Mouse (Mus musculus): Measurements from ENCODE around the gene Mcm7.
"Not testable (repeated sequence)": the region's sequence is repeated elsewhere in the genome, so short reads cannot be mapped to it uniquely, and the experiment has no call there.

Mcm7 gene

DNA sequence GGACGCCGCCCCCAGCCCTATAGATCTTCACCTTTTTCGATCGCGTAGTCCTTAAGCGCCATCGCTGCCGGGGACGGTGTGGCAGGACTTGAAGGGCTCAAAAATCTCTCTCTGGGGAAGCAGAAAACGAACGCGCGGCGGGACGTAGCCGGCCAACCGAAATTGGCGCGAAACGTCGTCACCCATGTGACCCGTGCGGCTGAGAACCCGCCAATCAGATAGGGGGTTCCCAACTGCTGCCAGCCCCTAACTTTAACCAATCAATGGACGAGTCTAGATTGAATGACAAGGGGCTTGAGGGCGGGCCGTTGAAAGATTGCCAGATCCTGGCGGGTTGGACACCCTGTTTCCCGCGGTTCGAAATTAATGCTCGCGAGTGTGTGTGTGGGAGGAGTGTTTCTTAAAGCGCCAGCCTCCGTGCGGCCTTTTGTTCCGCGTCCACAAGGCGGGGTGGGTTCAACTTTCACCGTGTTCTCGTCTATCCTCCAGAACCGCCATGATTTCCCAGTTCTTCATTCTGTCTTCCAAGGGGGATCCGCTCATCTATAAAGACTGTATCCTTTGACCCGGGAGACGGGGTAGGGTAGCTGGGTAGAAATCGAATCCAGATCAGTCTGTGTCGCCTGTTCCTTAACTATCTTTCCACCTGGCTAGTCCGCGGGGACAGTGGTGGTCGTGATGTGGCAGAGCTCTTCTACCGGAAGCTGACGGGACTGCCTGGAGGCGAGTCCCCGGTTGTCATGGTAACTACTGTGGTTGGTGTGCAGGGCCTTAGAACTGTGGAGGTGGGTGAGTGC is at the start of gene Mcm7, which contains the start of gene Ap4m1:
Gene Mcm7, minus strand, starts transcription at position 728 of the 797 bp plus-strand sequence.
Gene Ap4m1, plus strand, starts transcription at position 308 of the 797 bp plus-strand sequence.
- DNase-seq (ENCODE audit: low read depth), result peak; percentile 96

- no peak for DNase-seq (ENCODE audit: low read depth)
Measured at GRCm38 (mm10) chr5:138219864-138220263, 47.6 kb upstream of the Mcm7 start.

DNA sequence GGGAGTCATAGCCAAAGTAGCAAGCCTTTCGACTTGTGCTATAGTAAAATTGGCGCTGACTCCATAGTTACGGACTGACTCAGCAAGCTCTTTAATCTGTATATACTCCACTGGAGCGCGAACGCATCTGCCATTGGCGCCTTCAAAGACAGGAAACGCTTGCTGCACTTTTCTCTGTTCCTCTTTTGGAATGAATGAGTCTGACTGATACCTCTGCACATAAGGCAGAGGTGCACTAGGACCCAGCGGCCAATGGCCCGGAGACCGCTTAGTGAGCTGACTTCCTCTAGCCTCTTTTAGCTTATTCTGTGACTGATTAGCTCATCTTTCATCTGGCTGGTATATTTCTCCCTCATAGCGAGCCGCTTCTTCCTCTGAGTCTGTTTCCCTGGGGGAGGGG is 44.4 kb upstream of the Mcm7 start:
- DNase-seq (ENCODE audit: low read depth), result not testable (repeated sequence)

DNA sequence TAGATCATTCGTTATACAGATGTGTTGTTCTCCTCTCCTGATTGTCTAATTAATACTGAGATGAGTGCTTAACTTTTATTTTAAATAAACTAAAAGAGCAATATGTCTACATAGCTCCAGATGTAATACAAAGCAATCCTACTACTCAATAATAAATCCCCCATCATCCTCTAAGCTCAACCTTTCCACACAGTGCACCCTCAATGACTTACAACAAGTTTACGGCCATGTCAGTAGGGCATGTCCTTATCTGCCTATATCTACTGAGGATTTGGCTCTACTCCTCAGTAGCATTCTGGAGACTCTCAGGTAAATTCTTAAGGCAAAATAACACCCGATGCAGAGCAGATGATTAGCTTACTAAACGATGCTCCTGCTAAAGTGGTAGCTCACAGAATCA is 35.7 kb upstream of the Mcm7 start:
- no peak for DNase-seq (ENCODE audit: low read depth)

DNA sequence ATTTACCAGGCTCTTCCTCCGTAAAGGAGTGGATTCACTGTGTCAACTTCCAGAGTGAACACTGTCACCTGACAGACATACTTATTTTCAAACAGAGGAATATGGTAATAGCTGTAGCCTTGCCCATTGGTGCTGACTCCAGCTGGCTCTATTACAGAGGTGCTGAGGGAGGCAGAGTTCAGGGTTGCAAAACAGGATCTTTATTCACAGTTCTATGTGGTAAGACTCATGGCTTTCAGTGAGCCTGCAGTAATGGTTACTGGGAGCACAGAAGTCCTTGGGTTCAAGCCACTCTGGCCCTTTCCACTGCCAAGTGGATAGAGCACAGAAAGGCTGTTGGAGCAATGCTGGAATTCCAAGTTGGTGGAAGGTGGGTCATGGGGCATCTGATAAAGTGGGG is 35.0 kb upstream of the Mcm7 start:
- no peak for DNase-seq (ENCODE audit: low read depth)

- no peak for DNase-seq (ENCODE audit: low read depth)
Measured at GRCm38 (mm10) chr5:138202086-138202485, 29.9 kb upstream of the Mcm7 start.

DNA sequence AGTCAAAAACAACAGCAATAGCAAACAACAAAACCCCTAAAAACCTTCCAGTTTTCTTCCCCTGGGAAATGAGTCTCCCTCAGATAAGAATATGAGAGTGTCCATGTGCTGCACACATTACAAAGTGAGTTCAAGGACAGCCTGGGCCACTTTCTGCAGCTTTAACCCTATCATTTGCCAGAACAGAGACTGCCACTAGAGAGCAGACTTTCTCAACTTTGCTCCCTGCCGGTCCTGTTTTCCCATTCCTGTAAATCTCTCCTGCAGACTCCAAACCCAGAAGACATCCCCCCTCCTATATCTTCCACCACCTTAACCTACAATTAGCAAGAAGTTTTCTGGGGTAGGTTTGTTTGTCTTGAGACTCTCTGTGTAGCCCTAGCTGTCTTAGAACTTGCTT is 27.4 kb upstream of the Mcm7 start:
- DNase-seq (ENCODE audit: low read depth), result no peak

DNA sequence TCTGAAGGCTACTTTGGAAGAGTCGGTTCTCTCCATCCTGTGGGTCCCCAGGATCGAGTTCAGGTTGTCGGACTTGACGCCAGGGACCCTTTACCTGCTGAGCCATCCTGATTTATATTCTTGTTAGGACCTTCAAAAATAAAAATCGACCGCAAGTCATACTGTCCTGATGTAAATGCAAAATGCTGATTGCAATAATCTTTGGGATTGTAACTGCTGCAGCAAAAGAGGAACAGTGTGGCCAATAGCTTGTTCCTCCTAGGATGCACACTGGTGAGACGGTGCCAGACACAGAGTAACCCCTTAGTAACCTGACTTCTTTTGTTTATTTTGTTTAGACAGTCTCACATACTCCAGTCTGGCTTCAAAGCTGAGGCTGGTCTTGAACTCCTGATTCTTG is 23.2 kb upstream of the Mcm7 start:
- DNase-seq (ENCODE audit: low read depth), result no peak

GRCm38 (mm10) chr5:138194755-138195345 is 22.6 kb upstream of the Mcm7 start:
- DNase-seq (ENCODE audit: low read depth), result no peak

- DNase-seq (ENCODE audit: low read depth), result peak; percentile 74
Measured at GRCm38 (mm10) chr5:138193771-138194727, 21.8 kb upstream of the Mcm7 start, which contains the start of gene Mblac1. TSS of gene Mblac1 (plus strand) at chr5:138194314.

- peak; percentile 60 for DNase-seq (ENCODE audit: low read depth)
Measured at GRCm38 (mm10) chr5:138187661-138188306, 15.6 kb upstream of the Mcm7 start.

- peak; percentile 79 for DNase-seq (ENCODE audit: low read depth)
Measured at GRCm38 (mm10) chr5:138186950-138187638, 14.9 kb upstream of the Mcm7 start, which contains the start of the genes Taf6 and Cnpy4. TSS of gene Taf6 (minus strand) at chr5:138187451. TSS of gene Cnpy4 (plus strand) at chr5:138187485.

DNA sequence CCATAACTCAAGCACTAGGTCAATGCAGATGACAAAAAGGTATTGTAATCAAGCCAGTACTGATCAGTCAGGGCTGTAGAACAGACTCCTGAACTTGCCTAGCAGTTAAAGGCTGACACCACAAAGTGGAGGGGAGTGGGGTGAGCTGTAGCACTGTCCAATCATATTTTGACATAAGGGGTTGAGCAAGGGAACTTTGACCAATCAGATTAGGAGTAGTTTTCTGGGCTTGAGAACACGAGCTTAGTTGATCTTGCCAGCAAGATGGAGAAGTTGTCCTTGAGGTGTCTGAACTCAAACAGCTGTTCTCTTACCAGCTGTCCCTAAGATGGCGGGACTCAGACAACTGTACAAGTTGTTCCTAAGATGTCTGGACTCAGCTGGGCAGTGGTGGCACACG is 995 bp upstream of the Mcm7 start:
- no peak for DNase-seq (ENCODE audit: low read depth)

DNA sequence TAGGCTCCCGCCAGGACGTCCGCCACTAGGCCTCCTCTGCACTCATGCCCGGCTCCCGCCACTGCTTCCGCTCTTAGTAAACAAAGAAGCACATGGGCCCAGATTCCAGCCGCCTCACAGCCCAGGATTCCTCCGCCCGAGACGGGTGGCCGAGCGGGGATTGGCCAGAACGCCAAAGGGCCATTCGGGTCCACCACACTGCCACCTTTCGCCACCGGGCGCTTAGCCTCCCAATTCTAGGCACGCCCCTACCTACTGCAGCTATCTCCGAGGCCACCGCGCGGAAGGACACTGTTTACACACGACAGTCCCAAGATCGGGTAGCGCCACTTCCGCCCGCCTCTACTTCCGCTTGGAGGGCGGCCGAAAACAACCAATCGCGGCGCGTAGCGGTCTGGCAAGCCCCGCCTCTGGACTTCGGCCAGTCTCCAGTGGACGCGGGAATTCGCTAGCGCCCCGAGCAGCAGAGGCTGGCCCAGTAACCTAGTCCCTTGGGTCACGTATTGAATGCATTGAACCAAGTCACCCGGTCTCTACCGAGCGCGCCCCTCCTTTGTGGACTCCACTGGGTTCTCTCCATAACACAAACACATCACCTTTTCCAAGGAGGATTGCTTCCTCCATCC is 1.2 kb downstream of the Mcm7 start:
- DNase-seq (ENCODE audit: low read depth), result peak; percentile 82

DNA sequence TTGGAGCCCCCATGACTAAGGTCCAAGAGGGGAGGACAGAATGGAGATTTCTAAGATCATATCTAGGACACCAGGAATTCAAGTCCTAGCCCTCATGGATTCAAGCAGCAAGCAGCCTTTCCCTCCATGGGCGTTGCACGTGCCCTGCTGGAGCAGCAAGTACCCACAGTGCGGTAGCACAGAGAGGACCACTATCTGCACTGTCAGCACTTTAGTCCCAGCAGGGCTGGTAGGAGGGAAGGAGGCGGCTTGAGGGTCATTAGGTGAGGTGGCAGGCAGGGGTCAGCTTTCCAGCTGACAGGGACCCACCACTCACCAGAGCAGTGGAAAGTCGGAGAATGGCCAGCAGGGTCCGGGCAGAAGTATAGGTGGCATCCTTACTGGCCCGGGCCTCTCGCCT is 6.6 kb downstream of the Mcm7 start:
- no peak for DNase-seq (ENCODE audit: low read depth)

DNA sequence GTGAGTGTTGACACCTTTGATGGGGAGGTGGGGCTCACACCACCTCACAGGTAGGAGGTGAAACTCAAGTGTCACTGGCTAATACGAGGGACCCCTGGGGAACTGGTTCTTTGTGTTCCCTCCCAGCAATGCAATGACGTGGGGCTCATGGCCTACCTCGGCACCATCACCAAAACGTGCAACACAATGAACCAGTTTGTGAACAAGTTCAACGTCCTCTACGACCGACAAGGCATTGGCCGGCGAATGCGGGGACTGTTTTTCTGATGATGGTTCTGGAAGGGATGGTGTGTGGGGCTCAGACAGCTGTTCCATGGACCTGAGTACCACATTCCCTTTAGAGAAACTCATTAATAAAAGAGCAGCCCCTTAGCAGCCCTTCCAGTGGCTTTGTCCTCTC is 8.6 kb downstream of the Mcm7 start:
- DNase-seq (ENCODE audit: low read depth), result no peak

DNA sequence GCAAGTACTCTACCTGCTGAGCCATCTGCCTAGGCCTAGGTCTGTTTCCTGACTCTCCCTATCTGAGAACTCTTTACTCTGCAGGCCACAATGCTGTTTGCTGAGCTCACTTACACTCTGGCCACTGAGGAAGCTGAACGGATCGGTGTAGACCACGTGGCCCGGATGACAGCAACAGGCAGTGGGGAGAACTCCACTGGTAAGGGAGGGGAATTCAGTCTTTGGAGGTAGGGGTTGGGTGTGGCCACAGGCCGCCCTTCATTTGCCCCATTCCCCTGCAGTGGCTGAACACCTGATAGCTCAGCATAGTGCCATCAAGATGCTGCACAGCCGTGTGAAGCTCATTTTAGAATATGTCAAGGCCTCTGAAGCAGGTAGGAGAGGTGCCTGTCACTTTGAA is 9.2 kb downstream of the Mcm7 start:
- DNase-seq (ENCODE audit: low read depth), result no peak

DNA sequence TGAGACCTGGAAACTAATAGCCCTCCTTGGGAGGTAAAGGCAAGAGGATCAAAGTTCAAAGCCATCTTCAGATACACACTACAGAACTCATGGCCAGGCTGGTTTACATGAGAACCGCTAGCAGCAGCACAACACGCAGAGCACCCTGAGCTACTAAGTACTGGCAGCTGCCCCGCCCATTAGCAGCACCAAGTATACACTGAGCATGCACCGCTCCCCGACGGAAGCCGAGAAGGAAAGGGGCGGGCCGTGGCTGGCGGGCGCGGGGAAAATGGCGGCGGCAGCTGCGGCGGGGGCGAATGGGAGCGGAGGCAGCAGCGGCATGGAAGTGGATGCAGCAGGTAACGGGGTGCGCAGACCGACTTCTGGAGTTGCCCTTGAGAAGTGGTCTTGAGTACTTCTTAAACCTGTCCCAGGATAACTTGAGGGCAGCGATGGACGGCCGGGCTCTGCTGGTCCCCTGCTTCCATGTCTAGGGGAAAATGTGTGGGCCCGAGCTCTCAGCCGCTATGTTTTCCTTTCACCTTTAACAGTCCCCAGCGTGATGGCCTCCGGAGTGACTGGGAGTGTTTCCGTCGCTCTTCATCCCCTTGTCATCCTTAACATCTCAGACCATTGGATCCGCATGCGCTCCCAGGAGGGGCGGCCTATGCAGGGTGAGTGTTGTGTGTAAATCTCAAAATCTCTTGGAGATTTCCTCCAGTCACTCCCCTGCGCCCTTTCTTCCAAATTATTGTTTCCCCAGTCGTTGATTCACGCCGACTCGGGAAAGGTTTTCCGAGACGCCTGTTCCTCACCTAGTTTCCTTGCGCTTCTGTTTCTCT is 11.2 kb downstream of the Mcm7 start, which contains the start of gene Cops6:
Gene Cops6, plus strand, starts transcription at position 230 of the 824 bp plus-strand sequence.
- DNase-seq (ENCODE audit: low read depth), result peak; percentile 61

- no peak for DNase-seq (ENCODE audit: low read depth)
Measured at GRCm38 (mm10) chr5:138160224-138160762, 11.9 kb downstream of the Mcm7 start.

All from fibroblast of lung, adult 2 months (primary cell).